Mouse (Mus musculus): Measurements from ENCODE around the gene Grm8. TPM values are rescaled to one million over a fixed set of nuclear protein-coding genes. Genes with fewer than 3 reads are reported as not detected.

Grm8 gene
- total RNA-seq, 2 experiments from 2014 or later: 1.3 TPM; not detected in 1

- no peak for ATAC-seq (replicated peaks; ENCODE audit: low FRiP score, low TSS enrichment, poor library complexity, severe bottlenecking)
Measured at GRCm38 (mm10) chr6:27340131-27340530, 794.8 kb downstream of the Grm8 start.

- ATAC-seq (replicated peaks; ENCODE audit: low FRiP score, low TSS enrichment, poor library complexity, severe bottlenecking): no peak
Measured at GRCm38 (mm10) chr6:27318575-27318974, 816.4 kb downstream of the Grm8 start.

GRCm38 (mm10) chr6:27317422-27317821 is 817.6 kb downstream of the Grm8 start:
- ATAC-seq (replicated peaks; ENCODE audit: low FRiP score, low TSS enrichment, poor library complexity, severe bottlenecking): no peak

- no peak for ATAC-seq (replicated peaks; ENCODE audit: low FRiP score, low TSS enrichment, poor library complexity, severe bottlenecking)
Measured at GRCm38 (mm10) chr6:27316018-27316417, 819.0 kb downstream of the Grm8 start.

DNA sequence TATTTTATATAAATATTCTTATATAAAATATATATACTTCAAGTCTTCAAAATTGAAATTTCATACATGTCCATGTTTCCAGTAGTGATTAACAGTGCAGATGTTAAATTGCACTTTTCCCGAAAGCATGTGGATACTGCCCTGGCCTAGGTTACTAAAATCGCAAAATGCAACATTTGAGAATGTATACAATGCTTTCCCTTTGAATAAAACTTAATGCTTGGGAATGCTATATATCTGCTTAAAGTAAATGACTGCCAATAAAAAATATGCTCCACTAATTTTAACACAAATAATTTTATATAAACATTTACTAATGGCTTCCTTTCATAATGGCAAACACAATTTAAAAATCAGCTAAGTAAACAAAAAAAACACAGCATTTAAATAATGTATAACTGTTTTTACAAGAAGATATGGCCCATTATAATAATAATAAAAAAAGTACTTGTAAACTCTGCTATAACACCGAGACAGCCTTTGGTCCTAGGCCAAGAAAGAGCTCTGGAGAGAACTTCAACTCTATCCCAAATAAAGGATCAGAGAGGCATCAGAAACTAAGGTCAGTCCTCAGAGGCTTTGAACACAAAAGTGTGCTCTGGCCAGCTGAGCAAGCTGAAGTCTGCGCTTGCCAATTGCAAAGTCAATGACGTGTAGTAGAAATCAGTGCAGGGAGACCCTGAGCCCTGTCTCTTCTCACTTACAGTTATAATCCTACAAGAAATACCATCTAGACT is 820.5 kb downstream of the Grm8 start:
- ATAC-seq (replicated peaks; ENCODE audit: low FRiP score, low TSS enrichment, poor library complexity, severe bottlenecking): no peak

- ATAC-seq (replicated peaks; ENCODE audit: low FRiP score, low TSS enrichment, poor library complexity, severe bottlenecking): no peak
Measured at GRCm38 (mm10) chr6:27310401-27310800, 824.6 kb downstream of the Grm8 start.

DNA sequence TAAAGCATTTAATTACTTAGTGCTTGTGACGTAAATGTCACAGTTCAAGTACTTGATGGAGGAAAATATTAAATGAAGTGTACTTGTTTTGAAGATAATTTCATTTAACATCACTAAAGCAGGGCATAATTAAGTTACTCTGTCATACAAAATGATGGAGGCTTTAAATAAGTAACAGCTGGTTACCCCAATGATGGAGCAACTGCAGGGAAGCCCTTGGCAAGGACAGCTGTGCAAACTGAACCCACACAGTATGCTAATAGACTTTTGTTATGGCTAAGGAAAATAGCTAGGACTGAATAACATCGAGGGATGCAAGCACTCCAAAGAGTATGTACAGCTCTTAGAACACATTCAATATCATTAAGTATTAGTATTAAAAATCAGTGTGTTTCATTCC is 829.6 kb downstream of the Grm8 start:
- no peak for ATAC-seq (replicated peaks; ENCODE audit: low FRiP score, low TSS enrichment, poor library complexity, severe bottlenecking)

GRCm38 (mm10) chr6:27264972-27265371 is 870.0 kb downstream of the Grm8 start:
- ATAC-seq (replicated peaks; ENCODE audit: low FRiP score, low TSS enrichment, poor library complexity, severe bottlenecking): no peak

DNA sequence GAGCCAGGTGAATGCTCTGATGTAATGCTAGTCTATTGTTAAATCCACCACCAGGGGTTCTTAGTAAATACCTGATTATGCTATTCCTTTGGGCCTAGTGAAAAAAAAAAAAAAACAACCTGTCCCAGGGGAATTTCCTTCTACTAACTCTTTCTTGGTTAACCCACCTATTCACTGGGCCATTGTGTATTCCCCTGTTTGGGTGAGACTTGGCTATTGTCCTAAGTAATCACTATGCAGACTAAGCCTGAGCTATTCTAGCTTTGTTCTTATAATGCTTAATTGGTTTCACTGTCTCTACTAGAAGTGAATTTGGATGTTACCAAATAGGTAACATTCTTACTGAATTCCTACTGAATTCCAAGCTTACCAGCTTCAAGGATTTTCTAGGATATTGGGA is 872.4 kb downstream of the Grm8 start:
- ATAC-seq (replicated peaks; ENCODE audit: low FRiP score, low TSS enrichment, poor library complexity, severe bottlenecking): no peak

- ATAC-seq (replicated peaks; ENCODE audit: low FRiP score, low TSS enrichment, poor library complexity, severe bottlenecking): no peak
Measured at GRCm38 (mm10) chr6:27240416-27240815, 894.6 kb downstream of the Grm8 start.

DNA sequence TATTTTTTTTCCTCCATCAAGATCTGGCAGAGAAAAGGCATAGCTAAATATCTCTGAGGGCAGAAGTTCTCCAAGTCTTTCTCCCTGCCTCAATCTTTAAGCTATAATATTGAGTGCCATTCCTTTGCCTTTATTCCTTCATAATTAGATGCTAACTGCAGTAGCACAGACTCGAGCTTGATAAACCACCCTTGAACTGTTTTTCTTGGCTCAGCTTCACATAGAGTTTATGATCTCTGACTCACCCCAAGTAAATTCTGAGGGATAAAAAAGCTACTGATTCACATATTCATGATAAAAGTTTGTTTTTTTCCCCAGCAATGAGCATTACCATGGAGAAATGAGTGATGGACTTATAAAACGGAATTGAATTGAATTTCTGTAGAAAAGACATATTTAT is 895.0 kb downstream of the Grm8 start:
- no peak for ATAC-seq (replicated peaks; ENCODE audit: low FRiP score, low TSS enrichment, poor library complexity, severe bottlenecking)
